Mouse (Mus musculus) stomach, postnatal 0 days (tissue): ENCODE measurements around the gene Sipa1l1. TPM values are rescaled to one million over a fixed set of nuclear protein-coding genes. Genes with fewer than 3 reads are reported as not detected.
A peak's percentile ranks its signal among the peaks of the same experiment; 100 is the strongest.

Experiments used
- ATAC-seq: fragments of 200-750 bp; cut with Nextera tagmentation; 2 replicates; pipeline ENCODE4 v1.8.0; 2017; ENCODE audit not compliant: low FRiP score, low TSS enrichment
- DNase-seq: peaks from one replicate; pipeline ENCODE4 v3.0.0-alpha.2; 2016; ENCODE audit warnings: low spot score
- H3K27ac ChIP-seq: fragments of 300-500 bp; sonication (generic); replicated peaks from 2 replicates; pipeline ENCODE4 v1.5.1; 2014; ENCODE audit warnings: mild to moderate bottlenecking, control low read depth
- H3K27me3 ChIP-seq: fragments of 300-500 bp; sonication (generic); 2 replicates; pipeline ENCODE4 v1.6.1; 2014; ENCODE audit warnings: low read length; ENCODE audit not compliant: control insufficient read depth, insufficient read depth
- H3K36me3 ChIP-seq: fragments of 300-500 bp; sonication (generic); 2 replicates; pipeline ENCODE4 v1.6.1; 2014; ENCODE audit warnings: low read length, mixed read lengths; ENCODE audit not compliant: control insufficient read depth, insufficient read depth
- H3K4me1 ChIP-seq: fragments of 300-500 bp; sonication (generic); replicated peaks from 2 replicates; pipeline ENCODE4 v1.6.1; 2014; ENCODE audit warnings: antibody characterized with exemption; ENCODE audit not compliant: control insufficient read depth, insufficient read depth
- H3K4me2 ChIP-seq: fragments of 300-500 bp; sonication (generic); replicated peaks from 2 replicates; pipeline ENCODE4 v1.6.1; 2014; ENCODE audit warnings: low read depth, mild to moderate bottlenecking, control low read depth, moderate library complexity
- H3K4me3 ChIP-seq: fragments of 300-500 bp; sonication (generic); 2 replicates; pipeline ENCODE4 v1.5.1; 2014; ENCODE audit warnings: low read depth, low read length, control low read depth
- H3K9ac ChIP-seq: fragments of 300-500 bp; sonication (generic); 2 replicates; pipeline ENCODE4 v1.6.1; 2014; ENCODE audit warnings: mild to moderate bottlenecking, low read length, control low read depth, mixed read lengths
- H3K9me3 ChIP-seq: fragments of 300-500 bp; sonication (generic); 2 replicates; pipeline ENCODE4 v1.6.1; 2016; ENCODE audit warnings: low read length; ENCODE audit not compliant: control insufficient read depth
- CTCF ChIP-seq: IDR thresholded peaks from 2 replicates; pipeline ENCODE4 v1.5.1; 2016; ENCODE audit warnings: antibody characterized with exemption, low read depth, mild to moderate bottlenecking, moderate library complexity
- EP300 ChIP-seq: optimal IDR thresholded peaks from 2 replicates; pipeline ENCODE3; 2016; ENCODE audit warnings: antibody characterized with exemption
- WGBS: fragments of 180-500 bp; shearing (Covaris S2); extraction: QIAGEN DNeasy Blood & Tissue Kit; methylation state at CpG from one replicate; pipeline ENCODE4 v1.1.7; 2014; 5-methylcytosine and 5-hydroxymethylcytosine counted together
- polyA plus RNA-seq: library from polyadenylated mRNA; unstranded; fragments of >200 nt; fragmentation: Nextera tagmentation; extraction: Ambion mirVana; gene quantifications from 2 replicates; pipeline ENCODE4 v1.2.1, GENCODE M21; 2015

Gene Sipa1l1
- polyA plus RNA-seq, 1 experiment from 2014 or later, result 9.2 TPM

DNA sequence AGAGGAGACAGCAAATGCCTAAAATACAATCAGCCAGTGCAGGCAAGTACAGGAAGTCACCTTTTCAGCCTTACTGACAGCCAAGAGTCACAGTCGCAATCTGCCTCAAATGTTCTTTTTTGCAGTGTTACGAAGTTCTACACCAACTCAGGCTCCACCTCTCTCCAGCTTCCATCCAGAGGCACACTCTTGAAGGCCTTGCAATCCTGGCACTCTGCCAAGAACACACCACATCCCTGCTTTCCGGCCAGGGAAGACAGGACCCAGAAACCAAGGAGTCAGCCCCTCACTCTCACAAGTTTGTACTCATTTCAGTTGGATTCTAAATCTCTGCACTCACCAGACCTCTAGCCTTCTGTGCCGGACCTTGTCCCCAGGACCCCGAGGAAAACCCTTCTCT is 299.3 kb downstream of the Sipa1l1 start:
- Histone ChIP-seq H3K27me3 (no peaks in the 10 kb centered on the region), H3K4me1 (no peaks in the 10 kb centered on the region), H3K9ac (no peak overlapping the region), H3K27ac (no peak overlapping the region), H3K4me2 (no peak overlapping the region), H3K9me3 (no peaks in the 10 kb centered on the region), H3K4me3 (no peak overlapping the region), H3K36me3 (no peaks in the 10 kb centered on the region)
- no peak for ATAC-seq
- TF ChIP-seq CTCF (no peak), EP300 (no peak)
- DNase-seq, result peak; percentile 37
- 38% methylated on average over 5 of the region's 5 CpGs for WGBS

DNA sequence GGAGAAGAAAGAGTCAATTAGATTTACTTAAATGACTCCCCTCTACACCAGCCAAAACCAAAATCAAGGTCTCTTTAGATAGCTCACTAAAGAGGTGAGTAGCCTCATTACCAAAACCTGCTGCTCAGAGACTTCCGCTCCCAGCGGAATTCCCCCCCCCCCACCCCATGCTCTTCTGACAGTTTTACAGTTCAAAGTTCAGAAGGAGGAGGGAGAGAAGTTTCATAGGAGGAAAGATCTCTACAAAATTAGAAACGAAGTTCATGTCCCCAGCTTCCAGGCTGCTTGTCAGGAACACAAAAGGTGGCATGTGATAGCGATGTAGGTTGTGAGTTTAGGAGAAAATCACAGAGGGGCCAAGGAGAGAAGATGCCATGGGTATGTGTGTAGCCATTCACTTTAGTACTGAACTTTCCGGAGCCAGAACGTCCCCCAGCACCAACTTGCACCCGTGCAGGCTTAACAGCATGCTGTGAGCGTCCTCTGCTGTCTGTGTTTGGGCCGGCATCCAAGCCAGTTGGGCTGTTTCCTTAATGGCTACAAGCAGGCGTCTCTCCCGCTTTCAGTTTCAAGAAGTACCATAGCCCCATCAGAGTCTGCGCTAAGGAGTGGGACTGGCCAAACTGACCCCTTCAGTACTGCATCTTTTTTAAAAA is 300.7 kb downstream of the Sipa1l1 start:
- H3K9ac ChIP-seq, result peak overlapping the region; percentile 43
- WGBS, result 5% methylated on average over 12 of the region's 12 CpGs
- H3K36me3 ChIP-seq, result no peaks in the 10 kb centered on the region
- no peaks in the 10 kb centered on the region for H3K27me3 ChIP-seq
- no peaks in the 10 kb centered on the region for H3K9me3 ChIP-seq
- peak overlapping the region; percentile 80 for H3K27ac ChIP-seq
- H3K4me2 ChIP-seq, result peak overlapping the region; percentile 69
- ATAC-seq (peak; percentile 88), DNase-seq (peak; percentile 85)
- TF ChIP-seq CTCF, result peak; percentile 95
- no peak for TF ChIP-seq EP300
- H3K4me3 ChIP-seq, result peak overlapping the region; percentile 43
- H3K4me1 ChIP-seq, result no peaks in the 10 kb centered on the region

DNA sequence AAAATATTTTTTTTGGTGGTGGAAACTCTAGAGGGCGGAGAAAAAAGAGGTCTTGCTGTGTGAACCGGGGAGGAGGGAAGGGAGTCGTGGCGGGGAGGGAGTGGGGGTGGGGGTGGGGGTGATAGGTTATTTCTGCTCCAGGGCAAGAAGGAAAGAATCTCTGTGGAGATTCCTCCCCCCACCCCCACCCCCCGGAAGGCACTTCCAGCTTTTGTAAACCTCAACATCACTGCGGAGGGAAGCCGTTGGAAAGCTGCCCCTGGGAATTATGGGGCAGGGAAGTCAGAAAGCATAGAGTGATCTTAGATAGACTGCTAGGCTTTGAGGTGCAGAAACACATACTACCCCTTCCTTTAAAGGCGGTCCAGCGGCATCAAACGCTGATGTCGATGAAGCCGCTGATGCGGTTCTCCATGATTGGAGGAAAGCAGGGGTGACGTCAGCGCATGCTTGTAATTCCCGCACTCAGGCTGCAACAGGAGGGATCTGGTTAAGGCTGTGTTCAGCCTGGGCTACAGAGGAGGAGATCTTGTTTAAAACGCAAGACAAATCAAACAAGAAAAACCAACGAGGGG is 301.3 kb downstream of the Sipa1l1 start:
- Histone ChIP-seq H3K9ac (peak overlapping the region; percentile 43), H3K27me3 (no peaks in the 10 kb centered on the region), H3K27ac (peak overlapping the region; percentile 80), H3K9me3 (no peaks in the 10 kb centered on the region), H3K4me2 (peak overlapping the region; percentile 69), H3K4me1 (no peaks in the 10 kb centered on the region), H3K36me3 (no peaks in the 10 kb centered on the region), H3K4me3 (peak overlapping the region; percentile 43)
- ATAC-seq (peak; percentile 83), DNase-seq (peak; percentile 76)
- TF ChIP-seq CTCF (no peak), EP300 (no peak)
- 4% methylated on average over 18 of the region's 18 CpGs for WGBS

DNA sequence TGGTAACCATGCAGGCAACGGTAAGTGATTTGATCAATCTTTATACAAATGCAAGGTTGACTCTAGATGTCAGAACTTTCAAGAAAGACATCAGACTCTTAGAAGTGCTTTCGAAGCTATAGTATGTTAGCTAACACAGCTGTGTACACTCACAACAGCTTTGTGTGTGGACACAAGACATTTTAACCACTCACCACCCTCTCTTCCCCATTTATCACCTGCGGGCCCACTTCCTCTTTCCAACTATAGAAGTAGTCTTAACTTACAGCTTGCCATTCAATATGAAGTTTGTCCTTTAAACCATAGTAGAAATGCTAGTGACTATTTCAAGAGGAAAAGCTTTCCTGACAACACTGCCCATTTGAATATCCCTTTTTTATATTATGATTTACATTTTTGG is 303.7 kb downstream of the Sipa1l1 start:
- TF ChIP-seq CTCF (no peak), EP300 (no peak)
- no peaks in the 10 kb centered on the region for H3K36me3 ChIP-seq
- DNase-seq, result no peak
- H3K9me3 ChIP-seq, result no peaks in the 10 kb centered on the region
- no peak overlapping the region for H3K4me2 ChIP-seq
- H3K4me3 ChIP-seq, result no peak overlapping the region
- no peaks in the 10 kb centered on the region for H3K4me1 ChIP-seq
- no peak for ATAC-seq
- WGBS, result 60% methylated on average over 3 of the region's 3 CpGs
- H3K27ac ChIP-seq, result no peak overlapping the region
- H3K9ac ChIP-seq, result no peak overlapping the region
- no peaks in the 10 kb centered on the region for H3K27me3 ChIP-seq

DNA sequence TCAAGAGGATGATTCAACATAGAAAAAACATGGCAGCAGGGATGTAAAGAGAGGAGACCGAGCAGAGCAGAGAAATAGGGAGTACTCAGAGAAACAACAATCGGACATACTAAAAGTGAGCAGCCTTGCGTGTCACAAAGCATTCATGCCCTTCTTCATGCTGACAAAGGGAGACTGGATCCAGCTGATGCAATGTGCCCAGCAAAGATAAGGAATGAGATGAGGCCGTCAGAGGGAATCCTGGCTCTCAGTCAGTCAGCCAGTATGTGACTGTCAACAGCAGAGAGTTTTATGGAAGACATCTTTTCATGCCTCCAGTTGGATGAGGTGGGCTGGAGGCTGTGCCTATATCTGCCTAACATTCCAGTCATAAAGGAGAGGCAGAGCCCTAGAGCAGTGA is 304.1 kb downstream of the Sipa1l1 start:
- H3K27me3 ChIP-seq, result no peaks in the 10 kb centered on the region
- DNase-seq (no peak), ATAC-seq (no peak)
- no peak overlapping the region for H3K4me3 ChIP-seq
- 90% methylated on average over 4 of the region's 4 CpGs for WGBS
- H3K36me3 ChIP-seq, result no peaks in the 10 kb centered on the region
- TF ChIP-seq CTCF, result no peak
- TF ChIP-seq EP300, result no peak
- no peaks in the 10 kb centered on the region for H3K9me3 ChIP-seq
- H3K9ac ChIP-seq, result no peak overlapping the region
- no peak overlapping the region for H3K4me2 ChIP-seq
- no peak overlapping the region for H3K27ac ChIP-seq
- no peaks in the 10 kb centered on the region for H3K4me1 ChIP-seq

DNA sequence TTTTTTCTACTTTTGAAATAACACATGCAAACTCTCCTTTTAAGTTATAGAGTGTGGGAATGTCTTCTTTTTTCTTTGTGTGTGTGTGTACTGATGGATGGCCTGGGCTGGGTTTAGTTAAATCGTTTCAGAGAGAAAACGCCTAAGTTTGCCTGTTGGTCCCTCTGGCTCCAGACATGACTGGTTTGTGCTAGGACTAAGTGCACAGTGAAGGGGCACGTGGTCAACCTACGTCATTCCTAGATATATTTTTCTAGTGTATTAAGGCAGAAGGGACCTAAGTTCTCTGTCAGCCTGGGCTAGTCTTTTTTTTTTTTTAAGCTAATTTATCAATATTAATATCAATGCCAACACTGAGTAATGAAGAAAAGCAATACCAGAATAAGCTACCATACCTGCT is 305.3 kb downstream of the Sipa1l1 start:
- no peaks in the 10 kb centered on the region for H3K9me3 ChIP-seq
- no peaks in the 10 kb centered on the region for H3K27me3 ChIP-seq
- H3K36me3 ChIP-seq, result no peaks in the 10 kb centered on the region
- TF ChIP-seq CTCF (no peak), EP300 (no peak)
- no peak overlapping the region for H3K4me3 ChIP-seq
- DNase-seq, result no peak
- H3K9ac ChIP-seq, result no peak overlapping the region
- no peak for ATAC-seq
- 78% methylated on average over 4 of the region's 4 CpGs for WGBS
- H3K4me2 ChIP-seq, result no peak overlapping the region
- H3K4me1 ChIP-seq, result no peaks in the 10 kb centered on the region
- no peak overlapping the region for H3K27ac ChIP-seq
